Mouse (Mus musculus) T-helper 1 cell (primary cell): ENCODE results near the gene Ddx4.
"Not testable (repeated sequence)": the region's sequence is repeated elsewhere in the genome, so short reads cannot be mapped to it uniquely, and the experiment has no call there.

Experiments used
- in situ Hi-C: fragments of 300-600 bp; cut with MboI, MseI; formaldehyde crosslinking; loops from one replicate; pipeline ENCODE4 v1.15.1; 2025; ENCODE audit warnings: high pct_unique_total_duplicates

Gene Ddx4

DNA sequence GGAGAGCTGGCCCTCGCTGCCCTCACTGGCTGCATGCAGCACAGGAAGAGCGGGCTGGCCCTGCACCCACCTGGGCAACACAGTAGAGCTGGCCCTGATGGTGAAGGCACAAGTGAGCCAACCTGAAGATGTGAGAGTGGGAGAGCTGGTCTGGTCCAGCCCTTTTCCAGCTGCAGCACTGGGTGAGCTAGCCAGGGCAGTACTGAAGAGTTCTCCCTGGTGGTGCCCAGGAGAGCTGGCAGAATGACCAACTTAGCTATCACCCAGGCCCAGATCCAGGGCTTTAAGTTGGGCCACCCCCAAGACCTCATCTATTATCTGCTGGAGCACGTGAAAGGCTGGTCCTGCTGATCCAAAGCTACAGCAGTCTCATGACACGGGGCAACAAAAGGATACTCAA is 13.2 kb downstream of the Ddx4 start:
- in situ Hi-C loops: no loop called here

DNA sequence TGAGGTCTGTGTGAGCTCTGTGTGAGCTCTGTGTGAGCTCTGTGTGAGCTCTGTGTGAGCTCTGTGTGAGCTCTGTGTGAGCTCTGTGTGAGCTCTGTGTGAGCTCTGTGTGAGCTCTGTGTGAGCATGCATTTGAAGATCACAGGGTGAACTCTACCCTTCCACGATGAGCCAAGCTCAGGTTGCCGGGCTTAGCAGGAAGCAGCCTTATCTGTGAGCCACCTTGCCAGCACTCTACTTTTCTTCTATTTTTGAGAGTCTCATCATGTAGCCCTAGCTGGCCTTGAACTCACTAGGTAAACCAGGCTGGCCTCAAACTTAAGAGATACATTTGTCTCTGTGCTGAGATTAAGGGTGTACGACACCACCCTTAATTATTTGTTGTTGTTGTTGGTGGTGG is 15.8 kb downstream of the Ddx4 start:
- in situ Hi-C loops: no loop called here

DNA sequence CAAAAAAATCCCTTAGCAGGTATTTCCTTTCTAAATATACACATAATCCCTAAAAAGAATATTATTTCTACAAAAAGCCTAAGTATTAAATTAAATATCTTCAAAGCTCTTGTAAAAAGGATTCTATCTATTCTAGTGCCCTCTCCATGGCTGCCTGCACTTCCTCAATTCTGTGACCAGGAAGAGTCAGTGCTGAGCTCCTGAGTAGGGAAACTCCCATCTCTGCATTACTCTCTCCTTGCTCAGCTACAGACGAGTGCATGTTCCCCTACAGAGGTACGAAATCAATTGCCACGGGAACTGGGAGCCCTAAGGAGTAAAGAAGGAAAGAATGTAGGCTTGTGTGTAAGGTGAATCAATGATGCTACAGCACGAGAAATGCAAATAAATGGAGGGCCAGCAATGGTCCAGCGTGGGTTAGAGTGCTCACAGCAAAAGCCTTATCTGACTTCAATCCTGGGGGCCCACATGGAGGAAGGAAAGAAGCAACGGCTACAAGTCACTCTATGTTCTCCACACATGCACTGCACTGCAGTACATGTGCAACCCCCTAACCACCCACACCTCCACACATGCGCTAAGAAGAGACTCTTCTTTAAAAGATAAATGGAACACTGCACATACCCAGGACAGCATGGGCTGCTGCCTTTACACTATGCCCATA is 17.0 kb downstream of the Ddx4 start:
- in situ Hi-C loops: no loop called here

DNA sequence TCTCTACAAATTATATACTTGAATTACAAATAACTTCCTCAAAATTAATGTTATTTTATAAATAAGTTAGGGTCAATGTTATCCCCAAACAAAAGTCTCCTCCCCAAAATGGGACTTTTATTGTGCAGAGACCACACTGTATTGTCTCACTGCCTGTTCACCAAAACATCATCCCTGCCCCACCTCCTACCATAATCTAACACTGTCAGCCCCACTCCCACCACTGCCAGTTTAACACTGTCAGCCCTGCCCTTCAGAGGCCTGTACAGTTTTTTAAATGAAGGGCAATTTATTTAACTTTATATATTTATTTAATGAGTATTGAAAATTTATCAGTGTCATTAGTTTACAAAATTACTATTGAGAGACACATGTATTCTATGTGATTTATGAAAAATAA is 26.7 kb downstream of the Ddx4 start:
- in situ Hi-C loops: no loop called here

GRCm38 (mm10) chr13:112624622-112625021 is 27.7 kb downstream of the Ddx4 start:
- in situ Hi-C loops: no loop called here

DNA sequence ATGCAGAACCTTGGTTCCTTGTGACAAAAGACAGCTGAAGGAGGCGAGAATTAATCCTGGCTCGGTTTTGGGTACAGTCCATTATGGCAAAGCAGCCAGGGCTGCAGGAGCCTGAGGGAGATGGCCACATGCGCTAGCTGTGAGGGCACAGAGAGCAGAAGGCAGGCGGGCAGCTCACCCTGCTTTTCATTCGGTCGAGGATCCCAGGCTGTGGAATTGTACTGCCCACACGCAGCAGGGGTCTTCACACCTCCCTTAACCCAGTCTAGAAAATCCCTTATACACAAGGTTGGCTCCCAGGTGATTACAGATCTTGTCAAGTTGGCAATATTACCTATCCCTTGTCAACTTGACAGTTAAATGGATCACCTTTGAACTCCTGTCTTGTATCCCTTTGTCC is 28.6 kb downstream of the Ddx4 start:
- in situ Hi-C loops: no loop called here

DNA sequence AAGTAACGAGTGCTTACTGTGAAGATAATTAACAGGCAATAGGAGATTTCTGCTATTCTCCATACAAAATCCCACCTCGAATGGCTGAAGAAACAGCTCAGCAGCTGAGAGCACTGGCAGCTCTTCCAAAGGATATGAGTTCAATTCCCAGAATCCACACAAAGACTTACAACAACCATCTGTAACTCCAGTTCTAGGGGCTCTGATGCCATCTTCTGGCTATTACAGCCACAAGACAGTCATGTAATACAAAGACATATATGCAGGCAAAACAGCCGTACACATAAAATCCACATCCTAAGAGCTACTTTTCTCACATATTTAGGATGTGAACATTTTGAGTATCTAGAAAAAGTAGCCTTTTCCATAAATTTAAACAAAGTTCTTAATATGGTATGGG is 30.7 kb downstream of the Ddx4 start:
- in situ Hi-C loops: no loop called here

DNA sequence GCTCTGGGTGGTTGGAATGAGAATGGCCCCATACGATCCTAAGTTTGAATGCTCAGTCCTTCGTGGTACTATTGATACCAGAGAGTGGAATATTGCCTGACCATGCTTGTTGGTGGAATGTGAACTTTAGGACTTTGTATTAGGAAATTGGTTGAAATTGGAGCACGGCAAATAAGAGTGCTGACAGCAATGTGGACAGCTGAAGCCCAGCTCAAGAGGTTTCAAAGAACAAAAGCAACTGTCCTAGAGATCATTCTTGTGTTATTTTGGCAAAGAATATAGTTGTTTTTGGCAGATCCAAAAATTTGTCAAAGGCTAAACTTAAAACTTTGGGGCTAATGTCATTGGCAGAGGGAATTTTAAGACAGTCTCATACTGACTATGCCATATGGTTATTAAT is 43.7 kb downstream of the Ddx4 start:
- in situ Hi-C loops: loop anchor here (5.0 kb wide), 1 partner anchor 51 kb away; no protein-coding TSS in a partner anchor

- in situ Hi-C loops: no loop called here
Measured at GRCm38 (mm10) chr13:112604411-112604810, 47.9 kb downstream of the Ddx4 start.

GRCm38 (mm10) chr13:112603839-112604238 is 48.4 kb downstream of the Ddx4 start:
- in situ Hi-C loops: no loop called here

- in situ Hi-C loops: no loop called here
Measured at GRCm38 (mm10) chr13:112602607-112603006, 49.7 kb downstream of the Ddx4 start.

GRCm38 (mm10) chr13:112594260-112594659 is 58.0 kb downstream of the Ddx4 start, which contains the start of gene Il31ra:
TSS of gene Il31ra (minus strand) at chr13:112594360.
- in situ Hi-C loops: not testable (repeated sequence)

- in situ Hi-C loops: no loop called here
Measured at GRCm38 (mm10) chr13:112590254-112590653, 62.0 kb downstream of the Ddx4 start.

- in situ Hi-C loops: no loop called here
Measured at GRCm38 (mm10) chr13:112589625-112590024, 62.6 kb downstream of the Ddx4 start.

DNA sequence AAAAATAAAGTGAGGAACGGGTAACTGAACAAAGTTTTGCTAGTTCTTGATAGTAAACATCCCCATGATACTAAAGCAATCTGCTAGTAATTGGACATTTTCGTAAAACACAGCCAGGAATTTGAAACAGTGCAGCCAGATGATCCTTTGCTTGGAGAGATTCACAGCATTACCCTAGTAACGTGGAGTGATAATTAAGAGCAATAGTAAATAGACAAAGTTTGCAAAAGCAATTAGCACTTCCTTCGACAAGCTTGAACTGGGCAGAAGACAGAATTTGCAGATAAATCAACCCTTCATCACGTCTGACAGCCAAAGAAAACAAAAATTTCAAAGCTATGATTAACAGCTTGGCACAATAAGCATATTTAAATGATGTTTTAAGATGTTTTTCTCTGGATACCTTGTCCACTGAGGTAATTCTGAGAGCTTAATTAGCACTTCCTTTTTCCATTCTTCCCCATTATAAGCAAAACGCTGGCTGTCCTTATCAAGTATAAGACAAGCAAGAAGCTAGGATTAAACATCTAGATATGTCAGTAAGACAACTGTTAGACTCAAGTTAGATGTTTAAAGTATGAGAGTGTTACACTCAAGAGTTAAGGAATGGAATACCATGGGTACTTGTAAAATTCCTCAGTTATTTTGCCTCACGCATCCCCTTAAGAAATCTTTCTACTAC is 67.6 kb downstream of the Ddx4 start:
- in situ Hi-C loops: no loop called here

GRCm38 (mm10) chr13:112582291-112582690 is 70.0 kb downstream of the Ddx4 start:
- in situ Hi-C loops: no loop called here

DNA sequence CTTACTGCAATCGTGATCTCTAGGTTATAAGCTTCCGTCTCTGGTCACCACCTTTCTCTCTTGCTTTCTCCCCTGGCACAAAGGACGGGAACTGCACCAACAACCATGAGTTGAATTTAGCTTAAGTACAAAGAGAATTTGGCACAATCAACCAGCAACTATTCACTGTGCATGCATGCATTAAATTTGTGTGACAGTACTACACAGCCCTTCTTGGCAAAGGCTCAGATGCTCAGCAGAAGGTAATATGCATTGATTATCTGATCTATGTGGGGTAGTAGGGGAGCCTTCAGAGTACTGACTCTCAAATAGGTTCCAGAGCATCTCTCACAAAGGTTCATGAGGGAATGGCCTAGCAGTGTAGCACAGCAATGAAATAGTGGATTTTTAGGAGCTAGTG is 70.5 kb downstream of the Ddx4 start:
- in situ Hi-C loops: no loop called here

- in situ Hi-C loops: no loop called here
Measured at GRCm38 (mm10) chr13:112580590-112581320, 71.5 kb downstream of the Ddx4 start.

- in situ Hi-C loops: loop anchor here (10.0 kb wide), 1 partner anchor 1067 kb away; no protein-coding TSS in a partner anchor
Measured at GRCm38 (mm10) chr13:112578041-112578440, 74.2 kb downstream of the Ddx4 start.

DNA sequence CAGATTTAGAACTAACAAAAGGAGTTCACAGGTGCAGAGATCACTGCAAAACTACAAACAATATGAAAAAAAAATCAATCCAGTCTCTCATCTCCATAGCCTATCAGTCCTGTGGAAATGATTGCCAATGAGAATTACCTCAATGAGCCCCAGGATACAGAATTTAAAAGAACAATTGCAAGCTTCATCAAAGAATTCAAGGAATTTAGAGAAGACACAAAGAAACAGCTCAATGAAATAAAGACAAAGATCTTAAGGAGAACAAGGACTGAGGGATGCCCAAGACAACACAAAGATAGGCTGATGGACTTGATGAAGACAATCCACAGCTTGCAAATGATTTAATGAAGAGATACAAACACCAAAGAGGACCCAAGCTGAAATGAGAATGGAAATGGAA is 78.5 kb downstream of the Ddx4 start:
- in situ Hi-C loops: loop anchor here (10.0 kb wide), 1 partner anchor 1071 kb away; no protein-coding TSS in a partner anchor

DNA sequence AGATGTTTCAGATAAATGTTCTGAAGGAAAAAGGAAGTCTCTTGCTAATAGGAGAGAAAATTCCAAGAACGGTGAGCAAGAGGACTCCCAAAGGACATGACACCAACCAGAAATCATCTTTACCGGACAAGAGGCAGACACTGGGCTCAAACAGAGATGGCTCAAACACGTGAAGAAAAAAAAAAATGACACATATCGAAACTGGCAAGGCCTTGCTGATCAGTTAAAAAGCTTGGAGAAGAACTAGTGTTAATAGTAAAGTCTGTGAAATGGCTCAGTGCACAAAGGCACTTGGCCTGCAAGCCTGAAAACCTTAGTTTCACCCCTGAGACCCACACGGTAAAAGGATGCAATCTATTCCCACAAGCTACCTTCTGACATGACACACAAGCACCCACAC is 81.5 kb downstream of the Ddx4 start:
- in situ Hi-C loops: loop anchor here (10.0 kb wide), 1 partner anchor 1074 kb away; no protein-coding TSS in a partner anchor

GRCm38 (mm10) chr13:112569606-112570005 is 82.7 kb downstream of the Ddx4 start:
- in situ Hi-C loops: loop anchor here (10.0 kb wide), 1 partner anchor 1075 kb away; no protein-coding TSS in a partner anchor
